Mouse (Mus musculus): ENCODE results near the gene Sox18. TPM values are rescaled to one million over a fixed set of nuclear protein-coding genes. Genes with fewer than 3 reads are reported as not detected.

The Sox18 gene
- polyA plus RNA-seq, 1 experiment from 2014 or later: 24.7 TPM

GRCm38 (mm10) chr2:181677755-181678098 is 6.3 kb upstream of the Sox18 start:
- no peaks in the 10 kb centered on the region for H3K9me3 ChIP-seq (ENCODE audit: control insufficient read depth)
- H3K27ac ChIP-seq (ENCODE audit: low read depth, low read length): no peak overlapping the region
- 0 out of 2 replicates have a peak, but pooled peaks cover 6% of the 10 kb centered on the region for H3K4me1 ChIP-seq (replicated peaks; ENCODE audit: control insufficient read depth, insufficient read depth, low read length)
- no peaks in the 10 kb centered on the region for H3K36me3 ChIP-seq (ENCODE audit: control insufficient read depth, insufficient read depth)
- H3K4me3 ChIP-seq (ENCODE audit: low read depth, low read length): no peak overlapping the region
- H3K9ac ChIP-seq (ENCODE audit: low read depth, low read length): no peak overlapping the region
- no peak for ATAC-seq
- H3K4me2 ChIP-seq (replicated peaks; ENCODE audit: low read depth): no peak overlapping the region
- peaks cover 40% of the 10 kb centered on the region for H3K27me3 ChIP-seq (replicated peaks; ENCODE audit: control insufficient read depth, insufficient read depth, low read length)
- 56% methylated on average over 3 of the region's 3 CpGs for WGBS
- no peak for TF ChIP-seq CTCF (IDR thresholded peaks at IDR 0.05; ENCODE audit: low read depth)

GRCm38 (mm10) chr2:181677096-181677754 is 5.8 kb upstream of the Sox18 start:
- Histone ChIP-seq H3K4me2 (replicated peaks; ENCODE audit: low read depth) (no peak overlapping the region), H3K27me3 (replicated peaks; ENCODE audit: control insufficient read depth, insufficient read depth, low read length) (peaks cover 45% of the 10 kb centered on the region), H3K36me3 (ENCODE audit: control insufficient read depth, insufficient read depth) (no peaks in the 10 kb centered on the region; the same call in 1 of the 2 replicates), H3K27ac (ENCODE audit: low read depth, low read length) (no peak overlapping the region; the same call in 1 of the 2 replicates), H3K4me1 (replicated peaks; ENCODE audit: control insufficient read depth, insufficient read depth, low read length) (0 out of 2 replicates have a peak, but pooled peaks cover 6% of the 10 kb centered on the region), H3K9ac (ENCODE audit: low read depth, low read length) (no peak overlapping the region), H3K4me3 (ENCODE audit: low read depth, low read length) (no peak overlapping the region), H3K9me3 (ENCODE audit: control insufficient read depth) (no peaks in the 10 kb centered on the region)
- no peak for ATAC-seq
- peak; percentile 23 for TF ChIP-seq CTCF (IDR thresholded peaks at IDR 0.05; ENCODE audit: low read depth)
- 76% methylated on average over 5 of the region's 5 CpGs for WGBS

GRCm38 (mm10) chr2:181676424-181676823 is 5.0 kb upstream of the Sox18 start:
- TF ChIP-seq CTCF (IDR thresholded peaks at IDR 0.05; ENCODE audit: low read depth): peak; percentile 36; the same call in 1 of the 2 replicates
- H3K36me3 ChIP-seq (ENCODE audit: control insufficient read depth, insufficient read depth): no peaks in the 10 kb centered on the region; the same call in 1 of the 2 replicates
- 73% methylated on average over 2 of the region's 2 CpGs for WGBS
- no peak for ATAC-seq
- no peaks in the 10 kb centered on the region for H3K9me3 ChIP-seq (ENCODE audit: control insufficient read depth)
- H3K27ac ChIP-seq (ENCODE audit: low read depth, low read length): peak overlapping the region; percentile 28; the same call in 1 of the 2 replicates
- H3K4me3 ChIP-seq (ENCODE audit: low read depth, low read length): no peak overlapping the region
- no peak overlapping the region for H3K4me2 ChIP-seq (replicated peaks; ENCODE audit: low read depth)
- H3K27me3 ChIP-seq (replicated peaks; ENCODE audit: control insufficient read depth, insufficient read depth, low read length): peaks cover 53% of the 10 kb centered on the region
- 0 out of 2 replicates have a peak, but pooled peaks cover 6% of the 10 kb centered on the region for H3K4me1 ChIP-seq (replicated peaks; ENCODE audit: control insufficient read depth, insufficient read depth, low read length)
- no peak overlapping the region for H3K9ac ChIP-seq (ENCODE audit: low read depth, low read length)

- no peak for ATAC-seq
- no peak for TF ChIP-seq CTCF (IDR thresholded peaks at IDR 0.05; ENCODE audit: low read depth)
- H3K4me2 ChIP-seq (replicated peaks; ENCODE audit: low read depth): no peak overlapping the region; the same call in 1 of the 2 replicates
- H3K9me3 ChIP-seq (ENCODE audit: control insufficient read depth): no peaks in the 10 kb centered on the region
- no peak overlapping the region for H3K9ac ChIP-seq (ENCODE audit: low read depth, low read length)
- H3K27ac ChIP-seq (ENCODE audit: low read depth, low read length): 0 out of 2 replicates have a peak overlapping the region, but pooled peaks have one; percentile 8
- no peaks in the 10 kb centered on the region; the same call in 1 of the 2 replicates for H3K36me3 ChIP-seq (ENCODE audit: control insufficient read depth, insufficient read depth)
- 0 out of 2 replicates have a peak overlapping the region, but pooled peaks have one; percentile 5 for H3K4me3 ChIP-seq (ENCODE audit: low read depth, low read length)
- 0 out of 2 replicates have a peak, but pooled peaks cover under 1% of the 10 kb centered on the region for H3K4me1 ChIP-seq (replicated peaks; ENCODE audit: control insufficient read depth, insufficient read depth, low read length)
- WGBS: 6% methylated on average over 14 of the region's 14 CpGs
- H3K27me3 ChIP-seq (replicated peaks; ENCODE audit: control insufficient read depth, insufficient read depth, low read length): peaks cover 63% of the 10 kb centered on the region
These were observed 4.0 kb upstream of the Sox18 start for GRCm38 (mm10) chr2:181675454-181675853.

GRCm38 (mm10) chr2:181674934-181675333 is 3.5 kb upstream of the Sox18 start:
- Histone ChIP-seq H3K9ac (ENCODE audit: low read depth, low read length) (no peak overlapping the region), H3K9me3 (ENCODE audit: control insufficient read depth) (no peaks in the 10 kb centered on the region), H3K4me2 (replicated peaks; ENCODE audit: low read depth) (no peak overlapping the region), H3K4me1 (replicated peaks; ENCODE audit: control insufficient read depth, insufficient read depth, low read length) (no peaks in the 10 kb centered on the region), H3K36me3 (ENCODE audit: control insufficient read depth, insufficient read depth) (no peaks in the 10 kb centered on the region; the same call in 1 of the 2 replicates), H3K27ac (ENCODE audit: low read depth, low read length) (no peak overlapping the region), H3K4me3 (ENCODE audit: low read depth, low read length) (no peak overlapping the region), H3K27me3 (replicated peaks; ENCODE audit: control insufficient read depth, insufficient read depth, low read length) (peaks cover 68% of the 10 kb centered on the region)
- TF ChIP-seq CTCF (IDR thresholded peaks at IDR 0.05; ENCODE audit: low read depth): no peak
- ATAC-seq: no peak
- WGBS: 72% methylated on average over 4 of the region's 4 CpGs

GRCm38 (mm10) chr2:181673501-181673900 is 2.1 kb upstream of the Sox18 start:
- ATAC-seq: no peak
- TF ChIP-seq CTCF (IDR thresholded peaks at IDR 0.05; ENCODE audit: low read depth): no peak
- 40% methylated on average over 1 of the region's 1 CpGs for WGBS

More at GRCm38 (mm10) chr2:181673501-181673900, 2.1 kb upstream of the Sox18 start:
- H3K27ac ChIP-seq (ENCODE audit: low read depth, low read length): no peak overlapping the region
- no peak overlapping the region for H3K4me2 ChIP-seq (replicated peaks; ENCODE audit: low read depth)
- H3K36me3 ChIP-seq (ENCODE audit: control insufficient read depth, insufficient read depth): no peaks in the 10 kb centered on the region; the same call in 1 of the 2 replicates
- H3K9me3 ChIP-seq (ENCODE audit: control insufficient read depth): no peaks in the 10 kb centered on the region
- no peak overlapping the region for H3K9ac ChIP-seq (ENCODE audit: low read depth, low read length)
- H3K27me3 ChIP-seq (replicated peaks; ENCODE audit: control insufficient read depth, insufficient read depth, low read length): peaks cover 81% of the 10 kb centered on the region
- no peak overlapping the region for H3K4me3 ChIP-seq (ENCODE audit: low read depth, low read length)
- no peaks in the 10 kb centered on the region for H3K4me1 ChIP-seq (replicated peaks; ENCODE audit: control insufficient read depth, insufficient read depth, low read length)

All from intestine, postnatal 0 days (tissue).